Mouse (Mus musculus) layer of hippocampus, postnatal 25 days (tissue): ENCODE results near the gene Stx17. TPM values are rescaled to one million over a fixed set of nuclear protein-coding genes. Genes with fewer than 3 reads are reported as not detected.
A peak's percentile ranks its signal among the peaks of the same experiment; 100 is the strongest.

Experiments used
- DNase-seq, 2 experiments: peaks; one replicate each; pipeline ENCODE4 v3.0.0; 2022; ENCODE audit warnings: mixed read lengths in 2 of 2, low spot score in 1 of 2; ENCODE audit errors: extremely low spot score in 1 of 2
- microRNA-seq, 2 experiments: library from miRNA; unstranded; fragments of <30 nt; microRNA quantifications; one replicate each; pipeline ENCODE4 v1.2.0; 2021
- total RNA-seq, 2 experiments: library from RNA; stranded (reverse); gene quantifications; 2 replicates each; pipeline ENCODE4 v1.2.3; 2021

Gene Stx17
- total RNA-seq, 2 experiments from 2014 or later: 18.8 to 23.1 TPM

DNA sequence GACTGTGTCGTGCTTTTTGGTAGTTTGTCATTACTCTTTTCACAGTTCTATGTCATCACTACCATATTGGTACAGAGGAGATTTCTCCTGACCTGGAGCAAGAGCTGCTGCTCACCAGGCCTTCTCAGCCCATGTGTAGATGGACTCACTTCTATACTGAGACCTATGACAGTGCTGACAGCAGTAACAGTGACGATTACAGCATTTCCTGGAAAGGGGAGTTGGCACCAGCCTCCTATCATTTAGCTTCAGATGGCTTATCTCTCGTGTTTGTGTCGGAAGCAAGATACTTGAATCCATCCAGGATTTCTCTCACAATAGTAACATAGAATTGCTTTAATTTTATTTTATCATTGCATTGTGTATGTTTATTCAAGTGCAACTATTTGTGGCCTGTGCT lies 35.7 kb downstream of the Stx17 start:
- no peak for DNase-seq

DNA sequence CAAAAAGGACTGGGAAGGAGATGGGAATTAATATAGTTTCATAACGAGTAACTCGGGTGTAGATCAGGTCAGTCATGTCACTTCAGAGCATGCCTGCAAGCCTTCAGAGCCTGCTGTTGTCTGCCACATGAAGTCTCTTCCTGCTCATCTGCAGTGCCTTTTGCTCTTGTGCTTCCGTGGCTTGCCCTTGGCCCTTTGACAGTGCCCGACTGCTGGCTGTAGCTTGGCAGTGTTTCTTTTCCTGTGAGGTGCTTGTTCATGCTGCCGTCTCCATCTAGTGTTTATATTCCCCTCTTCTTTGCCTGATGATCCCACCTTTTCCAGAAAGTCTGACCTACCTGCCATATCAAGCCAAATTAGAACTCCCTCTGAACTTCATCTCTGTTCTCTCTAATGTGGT lies 39.1 kb downstream of the Stx17 start:
- no peak for DNase-seq

DNA sequence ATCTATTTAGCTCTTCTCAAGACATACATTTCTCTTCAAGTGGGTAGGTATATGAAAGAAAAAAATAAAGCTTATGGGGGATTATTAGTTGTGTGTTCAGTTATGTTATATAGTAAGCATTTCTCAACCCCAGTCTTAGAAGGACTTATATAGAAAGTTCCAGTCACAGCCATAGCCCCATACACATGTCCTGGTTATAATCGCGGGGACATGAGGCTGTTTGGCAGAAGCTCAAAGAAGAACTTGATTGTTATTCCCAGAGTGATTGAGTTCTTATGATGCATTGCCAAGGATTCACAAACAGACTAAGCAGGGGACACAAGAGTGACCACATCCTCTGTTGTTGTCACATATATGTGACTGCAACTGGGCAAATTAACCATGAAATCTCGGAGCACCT lies 51.0 kb downstream of the Stx17 start:
- no peak for DNase-seq

DNA sequence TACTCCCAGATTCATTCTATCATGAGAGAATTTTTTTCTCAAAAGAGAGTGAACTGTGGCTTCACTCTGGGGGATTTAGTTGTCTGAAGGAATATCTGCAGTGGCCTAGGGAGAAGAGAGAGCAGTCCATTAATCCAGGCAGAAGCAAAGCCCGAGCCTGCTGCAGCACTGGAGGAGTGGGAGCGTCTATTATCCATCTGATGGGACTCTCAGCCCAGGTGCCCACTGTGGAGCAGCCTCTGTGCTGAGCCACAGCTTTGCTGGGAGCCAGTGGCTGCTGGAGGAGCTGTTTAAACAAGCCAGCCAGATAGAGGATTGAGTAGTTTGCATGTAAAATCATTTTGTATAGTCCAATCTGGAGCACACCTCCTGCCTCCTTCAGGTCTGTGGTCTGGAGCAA lies 56.2 kb downstream of the Stx17 start:
- no peak for DNase-seq

DNA sequence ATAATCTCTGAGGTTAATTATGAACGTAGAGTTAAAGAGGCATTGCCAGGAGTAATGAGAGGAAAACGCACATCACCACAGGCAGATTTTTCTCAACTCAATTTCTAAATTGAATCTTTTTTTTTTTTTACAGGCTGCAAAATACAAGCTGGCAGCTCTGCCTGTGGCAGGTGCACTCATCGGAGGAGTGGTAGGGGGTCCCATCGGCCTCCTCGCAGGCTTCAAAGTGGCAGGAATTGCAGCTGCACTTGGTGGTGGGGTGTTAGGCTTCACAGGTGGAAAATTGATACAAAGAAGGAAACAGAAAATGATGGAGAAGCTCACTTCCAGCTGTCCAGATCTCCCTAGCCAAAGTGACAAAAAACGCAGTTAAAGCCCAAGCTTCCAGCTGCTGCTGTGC lies 56.7 kb downstream of the Stx17 start:
- no peak for DNase-seq

DNA sequence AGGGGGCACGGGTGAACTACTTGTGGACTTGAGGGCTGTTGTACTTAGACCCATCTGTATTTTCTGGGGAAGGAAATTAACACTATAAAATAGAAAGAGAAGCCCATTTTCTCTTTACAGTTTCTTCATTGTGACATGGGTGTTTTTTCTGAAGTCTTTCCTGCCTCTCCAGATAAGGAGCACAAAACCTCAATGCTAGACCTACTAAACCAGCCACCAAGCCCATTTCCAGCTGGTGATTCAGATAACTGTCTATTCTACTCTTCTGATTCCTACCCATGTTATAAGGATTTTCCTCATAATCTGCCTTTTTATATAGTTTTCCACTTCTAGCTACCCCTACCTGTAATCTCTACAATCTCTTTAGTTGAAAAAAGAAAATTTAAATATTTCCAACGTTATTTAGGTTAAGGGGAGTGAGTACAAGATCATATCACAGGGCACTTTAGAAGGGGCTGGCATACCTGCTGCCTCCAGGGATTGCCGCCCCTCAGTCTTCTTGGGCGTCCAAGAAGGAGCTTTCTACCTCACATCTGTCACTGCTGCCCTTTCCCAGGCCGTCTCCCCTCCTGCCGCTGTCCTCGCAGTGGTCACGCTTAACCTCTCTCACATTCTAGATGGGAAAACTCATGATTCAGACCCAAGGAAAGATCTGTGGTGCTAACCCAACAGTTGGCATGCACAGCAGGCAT lies 57.5 kb downstream of the Stx17 start:
- no peak for DNase-seq

DNA sequence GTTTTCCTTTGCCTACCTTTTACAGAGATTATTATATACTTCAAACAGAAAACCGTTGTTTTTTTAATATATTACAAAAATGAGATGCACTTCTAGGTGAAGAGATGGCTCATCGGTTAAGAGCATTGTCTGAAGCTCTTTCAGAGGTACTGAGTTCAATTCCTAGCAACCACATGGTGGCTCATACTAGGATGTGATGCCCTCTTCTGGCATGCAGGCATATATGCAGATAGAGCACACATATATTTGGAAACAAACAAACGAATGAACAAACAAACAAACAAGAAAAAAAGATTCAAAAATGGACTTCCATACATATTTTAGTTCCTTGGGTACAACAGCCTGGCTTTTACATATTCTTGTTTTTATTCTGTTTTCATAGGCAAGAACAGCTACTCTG lies 73.2 kb downstream of the Stx17 start:
- DNase-seq: no peak

DNA sequence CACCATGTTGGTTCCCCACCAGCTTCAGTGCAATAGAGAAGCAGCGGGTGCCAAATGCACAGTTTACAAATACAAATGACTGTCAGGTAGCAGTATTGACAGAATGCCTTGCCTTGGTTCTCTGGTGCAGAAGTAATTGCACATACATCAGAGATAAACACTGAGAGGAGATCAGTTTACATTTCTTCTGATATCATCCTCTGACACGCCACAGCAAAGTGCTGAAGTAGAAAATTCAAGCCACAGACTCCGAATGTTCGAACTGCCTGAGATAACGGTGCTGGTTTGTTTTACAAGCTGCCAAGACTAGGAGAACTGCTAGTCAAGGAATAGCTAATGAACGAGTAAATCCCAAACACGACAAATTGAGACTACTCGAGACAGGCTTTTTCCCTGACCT lies 73.7 kb downstream of the Stx17 start:
- DNase-seq: no peak

DNA sequence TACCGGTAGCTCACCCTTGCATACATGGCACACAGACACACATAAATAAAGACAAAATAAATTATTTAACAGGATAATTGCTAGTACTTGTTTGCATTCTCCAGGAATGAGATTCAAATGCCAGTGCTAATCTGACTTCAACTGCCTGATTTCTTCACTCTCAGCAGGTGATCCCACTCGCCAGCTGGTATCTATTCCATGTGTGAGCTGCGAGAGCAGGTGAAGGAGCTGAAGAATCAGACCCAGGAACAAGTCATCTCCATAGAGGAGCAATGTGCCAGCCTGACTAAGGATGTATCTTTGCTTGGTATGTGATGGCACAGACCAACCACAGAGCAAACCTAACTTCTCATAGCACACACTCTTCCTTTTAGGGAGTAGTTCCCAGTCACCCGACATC lies 78.8 kb downstream of the Stx17 start:
- DNase-seq: no peak

DNA sequence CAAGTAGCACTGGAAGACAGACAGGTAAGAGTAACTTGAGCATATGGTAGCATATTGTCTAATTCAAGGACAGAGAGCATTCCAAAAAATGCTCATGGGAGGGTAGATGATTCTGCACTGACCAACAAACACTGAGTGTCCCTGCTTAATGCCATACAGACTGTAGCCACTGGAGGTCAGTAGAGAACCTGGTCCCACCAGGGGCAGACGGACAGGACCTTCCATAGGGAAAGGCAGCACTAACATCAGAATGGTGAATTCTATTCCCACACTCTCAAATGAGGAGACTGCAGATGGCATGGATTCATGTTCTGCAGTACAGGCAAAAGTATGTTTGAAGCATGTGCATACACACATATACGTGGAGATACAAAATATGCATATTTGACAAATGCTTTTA lies 100.5 kb downstream of the Stx17 start:
- DNase-seq: peak; percentile 24 to 70

DNA sequence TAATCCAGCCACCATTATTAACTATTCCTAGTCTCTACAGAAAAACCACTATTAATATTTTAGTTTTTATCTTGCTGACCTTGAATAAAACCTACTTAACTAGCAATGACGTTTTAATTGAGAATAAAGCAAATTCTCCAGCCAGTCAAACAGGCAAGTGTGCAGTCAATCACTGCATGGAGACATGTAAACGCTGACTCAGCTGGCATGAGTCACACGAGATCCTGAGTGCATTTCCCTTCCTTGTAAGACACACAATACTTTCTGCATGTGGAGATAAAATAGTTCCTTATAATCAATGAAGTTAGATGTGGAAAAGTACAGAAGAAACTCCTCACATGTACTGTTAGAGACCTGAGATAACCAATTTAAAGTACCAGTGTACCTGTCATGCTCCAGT lies 100.9 kb downstream of the Stx17 start:
- no peak for DNase-seq

DNA sequence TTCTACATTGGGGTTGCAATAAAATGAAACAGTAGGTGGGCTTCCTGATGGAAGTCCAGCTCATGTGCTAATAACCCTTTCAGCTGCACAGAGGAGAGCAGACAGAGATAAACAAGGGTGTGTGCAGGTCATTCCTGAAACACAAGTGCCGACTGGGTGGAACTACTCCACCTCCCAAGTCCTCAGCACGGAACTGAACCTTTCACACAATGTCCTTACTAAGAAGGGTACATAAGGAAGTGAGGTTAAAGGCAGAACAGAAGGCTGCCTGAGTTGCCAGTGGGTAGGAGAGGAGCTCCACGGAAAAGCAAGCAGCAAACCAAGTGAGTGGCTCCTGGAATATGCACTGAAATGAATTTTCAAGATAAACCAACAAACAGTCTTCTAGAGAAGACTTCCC lies 102.1 kb downstream of the Stx17 start:
- no peak for DNase-seq

Small RNAs within 50 kb of the gene (microRNA-seq; reads per million reads assigned to microRNA genes)
- gene Mir1958: 0 reads per million in 2 experiments

Other genes with a start within 250 kb of the Stx17 start
- gene Nr4a3, start 79.8 kb upstream of the Stx17 start, total RNA-seq: 10 to 100 TPM; 60.7 to 82.9 TPM
- 10 to 100 TPM; 32.3 to 33.5 TPM for gene Erp44, start 154.6 kb downstream of the Stx17 start, total RNA-seq
- 10 to 100 TPM; 10.3 to 14.4 TPM for gene Invs, start 154.8 kb downstream of the Stx17 start, total RNA-seq